Mouse (Mus musculus): ENCODE data around the gene Svs3b.

- TF ChIP-seq CTCF (IDR thresholded peaks at IDR 0.05; ENCODE audit: extremely low read depth, insufficient read depth, insufficient read length, insufficient replicate concordance): no peak
- TF ChIP-seq POLR2A (IDR thresholded peaks at IDR 0.05; ENCODE audit: low read depth, low read length): no peak
Observed at GRCm38 (mm10) chr2:164238366-164238765, 18.1 kb downstream of the Svs3b start, which contains the start of gene Svs2.
